Mouse (Mus musculus) kidney, adult 18-20 months (tissue): ENCODE results near the gene Ttc28.
A peak's percentile ranks its signal among the peaks of the same experiment; 100 is the strongest.

Experiments used
- DNase-seq: peaks from one replicate; pipeline ENCODE4 v3.0.0; 2021

Ttc28 gene

GRCm38 (mm10) chr5:111011271-111011670 lies 131.7 kb downstream of the Ttc28 start:
- peak; percentile 40 for DNase-seq

DNA sequence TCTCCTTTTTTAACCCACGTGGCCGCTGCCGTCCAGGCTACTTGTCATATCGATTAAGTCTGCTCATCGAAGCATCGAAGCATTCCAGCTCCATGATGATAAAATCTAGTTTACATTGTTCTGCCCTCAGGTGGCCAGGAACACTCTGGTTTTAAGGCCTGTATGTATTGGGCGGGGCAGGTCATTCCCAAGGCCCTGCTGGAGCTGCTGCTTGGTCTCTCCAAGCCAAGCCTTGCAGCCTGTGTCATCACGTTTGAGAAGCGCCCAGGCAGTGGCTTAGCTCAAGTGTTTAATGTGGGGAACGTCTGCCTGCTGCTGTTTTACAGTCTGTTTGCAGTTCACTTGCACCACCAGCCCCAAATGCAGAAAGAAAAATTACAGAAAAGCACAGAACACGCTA lies 132.5 kb downstream of the Ttc28 start:
- no peak for DNase-seq

DNA sequence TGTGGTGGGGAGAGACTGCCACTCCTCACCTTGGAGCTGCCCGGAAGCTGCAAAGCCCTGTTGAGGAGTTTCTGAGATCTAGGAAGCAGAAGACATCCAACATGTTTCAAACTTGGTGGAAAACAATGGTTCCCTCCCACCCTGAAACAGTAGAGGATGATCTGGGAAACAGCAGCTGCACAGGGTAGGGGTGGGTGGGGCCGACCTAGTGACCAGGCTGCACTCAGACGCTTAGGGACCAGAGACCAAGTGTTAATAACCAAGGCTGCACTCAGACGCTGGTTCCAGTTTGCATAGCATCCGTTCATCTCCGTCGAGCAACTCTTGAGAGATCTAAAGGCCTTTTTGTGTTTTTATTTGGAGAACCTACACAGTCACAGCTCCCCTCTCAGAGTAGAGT lies 133.0 kb downstream of the Ttc28 start:
- DNase-seq, result no peak

DNA sequence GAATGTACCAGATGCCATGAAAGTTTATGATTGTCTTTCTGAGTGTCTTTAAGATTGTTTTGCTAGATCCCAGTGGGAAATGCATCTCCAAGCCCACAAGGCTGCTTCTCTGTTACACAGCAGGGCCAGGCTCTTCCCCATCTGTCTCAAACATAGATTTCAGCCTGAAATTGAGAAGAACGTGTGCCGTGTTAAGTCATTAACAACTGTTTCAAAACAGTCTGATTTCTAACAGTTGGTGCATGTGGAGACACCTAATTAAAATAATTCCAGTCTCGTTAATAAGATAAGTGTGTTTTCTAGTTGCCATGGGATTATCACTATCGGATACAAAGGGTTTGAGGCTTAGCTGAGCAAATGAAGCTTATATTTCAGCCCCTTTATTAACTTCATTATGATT lies 135.4 kb downstream of the Ttc28 start:
- DNase-seq, result no peak

DNA sequence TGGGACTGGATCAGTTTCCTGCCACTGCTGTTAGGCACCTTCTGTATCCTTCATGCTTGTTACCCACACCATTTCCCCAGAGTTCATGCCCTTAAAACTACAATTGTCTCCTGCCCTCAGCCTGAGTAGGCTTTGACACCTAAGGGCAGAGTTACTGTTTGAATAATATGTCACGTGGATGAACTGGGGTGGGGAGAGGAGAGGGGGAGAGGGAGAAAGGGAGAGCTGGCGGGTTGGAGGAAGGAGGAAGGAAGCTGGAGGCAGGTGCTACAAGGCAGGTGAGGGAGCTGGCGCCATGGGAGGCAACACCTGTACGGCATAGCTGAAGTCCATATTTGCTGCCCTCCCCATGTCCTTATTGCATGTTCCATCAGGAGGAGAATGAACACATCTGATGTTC lies 137.7 kb downstream of the Ttc28 start:
- no peak for DNase-seq

- no peak for DNase-seq
Measured at GRCm38 (mm10) chr5:111022339-111022738, 142.7 kb downstream of the Ttc28 start.

DNA sequence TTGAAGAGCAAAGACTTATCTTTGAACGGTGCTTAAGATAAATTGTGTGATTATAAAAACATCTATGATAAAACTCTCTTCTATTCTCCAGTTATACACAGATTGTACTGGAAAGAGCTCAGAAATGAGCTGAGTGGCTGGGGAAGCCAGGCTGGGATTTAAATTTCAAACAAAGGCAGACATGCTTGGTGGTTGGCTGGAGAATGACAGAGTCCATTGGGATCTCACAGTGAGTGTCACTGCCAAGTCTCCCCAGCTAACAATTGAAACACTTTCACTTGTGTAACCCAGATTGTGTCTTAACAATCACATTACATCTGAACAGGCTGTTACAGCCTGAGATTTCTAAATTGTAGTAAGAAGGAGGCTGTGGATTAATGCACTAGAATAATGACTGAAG lies 143.3 kb downstream of the Ttc28 start:
- DNase-seq, result no peak

DNA sequence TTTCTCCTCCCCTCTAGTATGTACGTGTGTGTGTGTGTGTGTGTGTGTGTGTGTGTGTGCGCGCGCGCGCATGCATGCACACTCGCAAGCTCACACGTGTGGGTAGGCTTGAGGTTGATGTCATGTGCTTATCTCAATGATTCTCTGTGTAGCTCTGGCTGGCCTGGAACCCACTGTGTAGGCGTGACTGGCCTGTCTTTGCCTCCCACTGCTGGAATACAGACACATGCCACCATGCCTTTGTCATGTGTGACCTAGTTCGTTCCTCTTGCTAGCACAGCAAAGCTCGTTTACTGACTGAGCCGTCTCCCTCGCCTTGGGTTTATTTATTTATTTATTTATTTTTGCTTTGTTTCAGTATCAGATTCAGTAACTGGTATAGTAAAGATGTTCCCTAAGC lies 145.0 kb downstream of the Ttc28 start:
- DNase-seq, result no peak

GRCm38 (mm10) chr5:111025476-111025875 lies 145.9 kb downstream of the Ttc28 start:
- DNase-seq, result no peak

GRCm38 (mm10) chr5:111026209-111026608 lies 146.6 kb downstream of the Ttc28 start:
- DNase-seq, result no peak

- DNase-seq, result no peak
Measured at GRCm38 (mm10) chr5:111028340-111028739, 148.7 kb downstream of the Ttc28 start.

DNA sequence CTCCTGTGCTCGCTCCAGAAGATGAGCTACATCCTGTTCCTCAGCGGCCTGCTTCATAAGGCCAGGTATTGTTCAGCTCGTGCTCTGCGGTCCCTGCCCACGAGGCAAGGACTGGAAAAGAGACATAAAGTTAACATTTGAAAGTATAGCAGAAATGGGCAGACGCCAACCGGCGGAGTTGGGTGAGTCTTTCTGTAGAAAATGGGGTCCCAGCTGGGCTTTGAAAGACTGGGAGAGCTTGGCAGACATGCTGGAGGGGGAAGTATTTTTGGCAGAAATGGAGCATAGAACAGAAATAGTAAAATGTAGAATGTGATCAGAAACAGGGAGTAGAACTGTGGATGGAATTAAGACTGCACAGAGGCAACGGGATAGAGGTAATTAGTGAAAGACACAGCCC lies 149.3 kb downstream of the Ttc28 start:
- DNase-seq, result no peak

DNA sequence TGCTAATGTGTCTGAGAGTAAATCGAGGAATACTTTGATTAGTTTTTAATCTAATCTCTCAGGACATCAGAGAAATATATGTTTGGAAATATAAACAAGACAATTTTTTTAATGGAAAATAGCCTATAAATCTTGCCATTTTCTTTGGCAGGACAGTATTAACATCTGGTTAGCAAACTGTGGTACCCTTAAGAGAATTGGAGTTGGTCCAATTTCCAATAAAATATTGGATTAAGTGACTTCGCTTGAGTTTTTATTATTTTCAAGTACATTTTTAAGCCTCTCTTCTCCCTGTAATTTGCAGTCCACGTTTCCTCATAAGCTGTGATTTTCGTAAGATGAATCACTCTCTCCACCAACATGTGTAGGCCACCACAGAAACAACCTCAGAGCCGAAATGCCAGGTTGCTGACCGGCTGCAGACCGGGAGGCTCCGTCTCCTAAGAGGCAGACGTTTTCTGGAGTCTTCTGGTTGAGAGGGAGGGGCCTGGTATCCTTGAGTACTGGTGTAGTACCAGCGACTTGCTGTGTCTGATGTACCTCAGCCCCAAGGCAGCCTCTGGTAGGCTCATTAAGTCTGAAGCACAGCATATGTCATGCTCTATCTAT lies 153.2 kb downstream of the Ttc28 start:
- no peak for DNase-seq

DNA sequence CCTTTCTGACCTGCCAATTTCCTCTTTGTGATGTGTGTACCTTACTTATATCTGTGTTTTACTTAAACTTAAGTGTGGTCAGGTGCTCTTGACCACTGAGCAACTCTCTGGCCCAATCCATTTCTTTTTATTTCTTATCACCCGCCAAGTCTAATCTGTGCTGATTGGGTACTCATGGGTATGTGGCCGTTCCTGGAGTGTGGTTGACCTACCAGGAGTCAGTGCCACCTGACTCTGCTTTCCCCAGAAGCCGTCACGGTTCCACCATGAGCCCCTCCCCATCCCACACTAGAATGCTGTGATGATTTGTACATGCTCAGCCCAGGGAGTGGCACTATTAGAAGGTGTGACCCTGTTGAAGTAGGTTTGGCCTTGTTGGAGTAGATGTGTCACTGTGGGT lies 153.9 kb downstream of the Ttc28 start:
- no peak for DNase-seq

- DNase-seq, result no peak
Measured at GRCm38 (mm10) chr5:111037123-111037748, 157.6 kb downstream of the Ttc28 start.

DNA sequence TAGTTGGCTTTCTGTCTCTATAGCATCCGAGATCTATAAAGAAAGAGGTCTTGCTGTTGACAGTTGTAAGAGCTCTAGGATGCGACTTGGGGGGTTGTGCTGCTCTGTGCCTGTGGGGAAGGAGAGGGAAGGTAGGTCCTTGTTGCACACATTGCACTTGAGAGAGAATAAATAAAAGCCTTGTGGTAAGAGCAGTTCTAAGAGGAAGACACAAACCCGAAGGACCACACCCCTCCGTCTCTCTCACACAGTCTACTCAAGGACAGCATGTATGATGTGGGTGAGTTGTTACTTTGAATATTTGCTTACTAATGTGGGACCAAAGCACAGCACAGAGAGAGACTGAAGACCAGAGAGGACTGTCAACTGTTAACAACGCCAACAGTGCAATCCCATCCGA lies 160.2 kb downstream of the Ttc28 start:
- DNase-seq, result no peak

DNA sequence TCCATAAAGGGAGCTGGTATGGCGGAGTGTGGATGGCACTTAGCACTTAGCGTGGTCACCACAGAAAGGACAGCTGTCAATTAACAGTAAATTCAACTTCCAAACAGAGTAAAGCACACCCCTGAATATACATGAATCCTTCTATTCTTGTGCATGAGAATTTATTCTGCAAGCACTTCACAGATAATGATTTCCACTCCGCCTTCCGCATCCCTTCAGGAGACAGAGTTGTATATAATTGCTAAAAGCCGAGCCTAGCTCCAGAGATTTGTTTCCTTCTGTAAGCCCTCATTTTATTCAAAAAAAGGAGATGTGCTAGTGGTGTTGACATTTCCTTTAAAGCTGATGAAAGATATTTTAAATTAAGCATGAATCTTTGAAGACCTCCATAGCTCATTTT lies 162.3 kb downstream of the Ttc28 start:
- no peak for DNase-seq

DNA sequence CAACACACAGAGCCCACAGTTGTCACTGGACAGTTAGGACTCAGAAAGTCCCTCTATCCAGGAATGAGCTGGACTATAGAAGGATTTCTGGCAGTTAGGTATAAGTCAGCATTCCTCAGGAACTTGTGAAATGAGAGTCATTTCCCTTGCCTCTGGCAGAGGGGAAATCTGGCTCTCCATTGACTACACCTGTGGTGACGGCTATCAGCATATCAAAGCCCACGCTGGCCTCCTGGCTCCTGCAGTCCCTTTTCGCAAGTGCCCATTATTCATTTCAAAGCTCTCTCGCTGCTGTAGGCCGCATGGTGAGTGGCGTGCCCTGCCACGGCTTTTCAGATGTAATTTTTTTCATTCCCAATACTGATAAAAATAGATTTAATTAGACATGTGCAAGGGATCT lies 164.6 kb downstream of the Ttc28 start:
- DNase-seq, result no peak

- DNase-seq, result no peak
Measured at GRCm38 (mm10) chr5:111046359-111046758, 166.8 kb downstream of the Ttc28 start.

DNA sequence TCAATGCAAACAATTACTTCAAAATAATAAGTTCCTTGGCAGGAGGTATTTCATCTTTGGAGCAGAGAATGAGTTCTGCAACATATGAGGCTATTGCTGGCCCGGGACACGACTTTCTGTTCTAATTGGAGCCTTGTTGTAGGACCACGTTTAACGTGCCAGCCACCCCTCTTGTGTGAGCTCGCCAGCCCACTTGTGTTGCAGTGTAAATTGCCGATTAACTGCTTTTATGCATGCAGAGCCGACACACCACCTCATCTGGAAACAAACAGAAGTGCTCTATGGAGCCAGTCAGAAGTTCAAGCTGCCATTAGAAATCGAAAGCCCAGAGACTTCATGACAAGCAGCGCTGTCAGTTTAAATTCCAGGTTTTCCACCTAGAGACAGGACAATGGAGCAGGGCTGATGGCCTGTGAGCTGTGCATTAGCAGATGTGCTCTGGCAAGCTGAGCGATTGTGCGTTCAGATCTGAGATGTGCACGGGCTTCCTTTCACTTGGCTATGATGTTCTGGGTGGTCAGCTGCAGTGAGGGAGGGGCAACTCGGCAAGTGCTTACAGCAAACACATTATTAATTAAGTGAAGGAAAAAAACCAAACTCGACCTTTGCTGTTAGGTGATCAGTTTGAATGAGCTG lies 167.4 kb downstream of the Ttc28 start:
- DNase-seq, result no peak

DNA sequence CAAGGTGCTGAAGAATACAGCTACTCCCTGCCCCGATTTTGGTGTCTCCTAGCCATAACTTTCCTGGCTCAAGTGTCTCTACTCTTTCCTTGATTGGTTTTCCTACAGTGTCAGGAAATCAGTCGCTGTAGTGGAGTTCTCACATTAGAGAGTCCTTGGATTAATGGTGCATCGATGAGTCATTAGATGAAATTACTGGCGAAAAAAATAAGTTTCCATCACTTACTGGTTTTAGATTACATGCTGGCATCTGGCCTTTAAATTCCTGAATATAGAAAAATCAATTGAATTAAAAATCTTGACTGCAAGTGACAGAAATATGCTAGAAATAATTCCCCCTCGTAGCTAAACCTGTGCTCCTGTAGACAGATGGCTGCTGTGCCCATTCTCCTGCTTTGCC lies 168.4 kb downstream of the Ttc28 start:
- DNase-seq, result no peak

DNA sequence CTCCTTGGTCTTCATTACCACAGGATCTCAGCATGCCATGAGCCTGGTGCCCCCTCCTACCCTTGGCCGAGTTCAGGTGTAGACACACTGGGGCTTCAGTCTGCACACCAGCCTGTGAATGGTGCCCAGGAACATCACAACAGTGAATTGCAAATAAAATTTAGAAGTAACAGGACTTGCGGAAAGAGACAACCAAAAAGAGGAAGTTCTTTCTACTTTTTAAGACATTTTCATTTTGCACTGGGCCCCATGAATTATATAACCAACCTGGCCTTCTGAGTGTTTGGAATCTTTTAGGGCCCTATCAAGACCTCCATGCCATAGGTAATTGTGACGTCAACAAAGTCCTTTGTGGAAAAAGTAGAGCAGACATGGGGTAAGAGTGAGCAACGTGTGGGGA lies 170.0 kb downstream of the Ttc28 start:
- no peak for DNase-seq

DNA sequence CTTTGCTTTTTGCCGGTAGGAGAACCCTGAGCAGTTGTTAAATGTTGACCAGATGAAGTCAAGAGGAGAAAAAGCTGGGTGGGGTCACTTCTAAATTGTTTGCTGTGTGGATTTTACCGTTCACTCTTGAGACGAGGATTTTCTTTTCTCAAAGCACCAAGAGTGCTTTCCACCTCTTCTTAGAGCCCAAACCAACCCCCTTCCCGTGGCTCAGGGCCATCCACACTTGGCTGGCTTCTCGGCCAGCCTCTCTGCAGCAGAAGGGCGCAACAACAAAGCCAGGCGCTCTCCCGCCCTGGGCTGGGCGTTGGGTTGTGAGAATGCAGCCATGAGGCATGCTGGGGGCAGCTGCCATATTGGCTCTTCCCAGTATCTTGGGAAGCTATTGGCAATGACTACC lies 170.5 kb downstream of the Ttc28 start:
- no peak for DNase-seq

DNA sequence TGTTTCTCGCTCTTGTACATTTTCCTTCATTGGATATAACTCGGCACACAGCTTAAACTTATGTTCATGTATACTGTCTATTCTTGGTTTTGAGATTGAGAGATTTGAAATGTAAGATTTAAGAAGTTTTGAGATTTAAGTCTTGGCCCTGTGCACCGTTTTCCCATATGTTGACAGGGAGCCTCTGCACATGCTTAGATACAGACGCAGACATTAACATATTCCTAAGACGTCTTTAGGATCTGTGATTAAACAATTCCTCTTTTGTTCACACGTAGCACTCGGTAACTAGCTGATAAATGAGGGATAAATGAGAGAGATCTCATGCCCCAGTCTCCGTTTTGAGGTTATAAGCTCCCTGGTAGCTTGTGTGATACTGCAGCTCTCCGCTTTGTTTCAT lies 174.8 kb downstream of the Ttc28 start:
- no peak for DNase-seq
